Mouse (Mus musculus) hindbrain, embryonic 16.5 days (tissue): ENCODE data around the gene Erh. TPM values are rescaled to one million over a fixed set of nuclear protein-coding genes. Genes with fewer than 3 reads are reported as not detected.

ENCODE experiments used
- ATAC-seq: fragments of 200-750 bp; cut with Nextera tagmentation; 2 replicates; pipeline ENCODE4 v1.8.0; 2017; ENCODE audit warnings: moderate TSS enrichment, moderate library complexity
- H3K27ac ChIP-seq: fragments of 300-500 bp; sonication (generic); 2 replicates; pipeline ENCODE4 v1.5.1; 2014; ENCODE audit warnings: low read depth, mild to moderate bottlenecking, control low read depth, low read length, moderate library complexity
- H3K27me3 ChIP-seq: fragments of 300-500 bp; sonication (generic); replicated peaks from 2 replicates; pipeline ENCODE4 v1.6.1; 2014; ENCODE audit warnings: low read length; ENCODE audit not compliant: control insufficient read depth, insufficient read depth
- H3K36me3 ChIP-seq: fragments of 300-500 bp; sonication (generic); 2 replicates; pipeline ENCODE4 v1.6.1; 2014; ENCODE audit warnings: mild to moderate bottlenecking, low read length, moderate library complexity, mixed read lengths; ENCODE audit not compliant: control insufficient read depth, insufficient read depth
- H3K4me1 ChIP-seq: fragments of 300-500 bp; sonication (generic); 2 replicates; pipeline ENCODE4 v1.6.1; 2014; ENCODE audit warnings: low read depth, low read length; ENCODE audit not compliant: control insufficient read depth, insufficient read depth
- H3K4me2 ChIP-seq: fragments of 300-500 bp; sonication (generic); 2 replicates; pipeline ENCODE4 v1.6.1; 2014; ENCODE audit warnings: mild to moderate bottlenecking, low read length, control low read depth, moderate library complexity
- H3K4me3 ChIP-seq: fragments of 300-500 bp; sonication (generic); 2 replicates; pipeline ENCODE4 v1.5.1; 2014; ENCODE audit warnings: mild to moderate bottlenecking, low read length, control low read depth, moderate library complexity
- H3K9ac ChIP-seq: fragments of 300-500 bp; sonication (generic); 2 replicates; pipeline ENCODE4 v1.6.1; 2014; ENCODE audit warnings: low read depth, mild to moderate bottlenecking, control low read depth, low read length, moderate library complexity
- H3K9me3 ChIP-seq: fragments of 300-500 bp; sonication (generic); 2 replicates; pipeline ENCODE4 v1.6.1; 2014; ENCODE audit warnings: mild to moderate bottlenecking, low read length, moderate library complexity; ENCODE audit not compliant: control insufficient read depth
- WGBS: fragments of 180-500 bp; shearing (Covaris S2); extraction: QIAGEN DNeasy Blood & Tissue Kit; methylation state at CpG from one replicate; pipeline ENCODE4 v1.1.7; 2014; 5-methylcytosine and 5-hydroxymethylcytosine counted together
- polyA plus RNA-seq: library from polyadenylated mRNA; unstranded; fragments of >200 nt; fragmentation: Nextera tagmentation; extraction: Ambion mirVana; gene quantifications from 2 replicates; pipeline ENCODE4 v1.2.1, GENCODE M21; 2015

The Erh gene
- polyA plus RNA-seq, 1 experiment from 2014 or later: 251 TPM

- no peaks in the 10 kb centered on the region for H3K9me3 ChIP-seq
- peaks cover 20% of the 10 kb centered on the region for H3K36me3 ChIP-seq
- no peak overlapping the region for H3K27ac ChIP-seq
- no peaks in the 10 kb centered on the region for H3K4me1 ChIP-seq
- ATAC-seq: 0 out of 2 replicates have a peak, but pooled peaks have one; percentile 70
- no peak overlapping the region for H3K4me2 ChIP-seq
- H3K27me3 ChIP-seq: no peaks in the 10 kb centered on the region
- H3K4me3 ChIP-seq: no peak overlapping the region
- WGBS: 18% methylated on average over 3 of the region's 3 CpGs
- H3K9ac ChIP-seq: no peak overlapping the region
Observed at GRCm38 (mm10) chr12:80673170-80673569, 29.0 kb upstream of the Erh start.

- no peaks in the 10 kb centered on the region for H3K27me3 ChIP-seq
- no peak overlapping the region for H3K4me2 ChIP-seq
- H3K9ac ChIP-seq: no peak overlapping the region
- ATAC-seq: no peak
- H3K4me1 ChIP-seq: no peaks in the 10 kb centered on the region
- H3K9me3 ChIP-seq: no peaks in the 10 kb centered on the region
- WGBS: 90% methylated on average over 2 of the region's 2 CpGs
- H3K36me3 ChIP-seq: peaks cover 9% of the 10 kb centered on the region
- no peak overlapping the region for H3K4me3 ChIP-seq
- no peak overlapping the region for H3K27ac ChIP-seq
Observed at GRCm38 (mm10) chr12:80668391-80668790, 24.2 kb upstream of the Erh start.

GRCm38 (mm10) chr12:80663935-80664334 is 19.8 kb upstream of the Erh start:
- WGBS: 85% methylated on average over 2 of the region's 2 CpGs
- Histone ChIP-seq H3K9ac (no peak overlapping the region), H3K27ac (no peak overlapping the region), H3K27me3 (no peaks in the 10 kb centered on the region), H3K4me3 (no peak overlapping the region), H3K4me2 (no peak overlapping the region), H3K9me3 (no peaks in the 10 kb centered on the region), H3K36me3 (peaks cover 7% of the 10 kb centered on the region), H3K4me1 (no peaks in the 10 kb centered on the region)
- ATAC-seq: no peak

GRCm38 (mm10) chr12:80662322-80662721 is 18.2 kb upstream of the Erh start:
- 96% methylated on average over 10 of the region's 10 CpGs for WGBS
- Histone ChIP-seq H3K36me3 (peaks cover 7% of the 10 kb centered on the region), H3K9ac (no peak overlapping the region), H3K27me3 (no peaks in the 10 kb centered on the region), H3K27ac (no peak overlapping the region), H3K4me1 (no peaks in the 10 kb centered on the region), H3K4me3 (no peak overlapping the region), H3K4me2 (no peak overlapping the region), H3K9me3 (no peaks in the 10 kb centered on the region)
- no peak for ATAC-seq

GRCm38 (mm10) chr12:80658661-80659060 is 14.5 kb upstream of the Erh start:
- Histone ChIP-seq H3K4me3 (no peak overlapping the region), H3K4me2 (no peak overlapping the region), H3K27me3 (no peaks in the 10 kb centered on the region), H3K9ac (no peak overlapping the region), H3K36me3 (0 out of 2 replicates have a peak, but pooled peaks cover 2% of the 10 kb centered on the region), H3K9me3 (no peaks in the 10 kb centered on the region), H3K27ac (no peak overlapping the region), H3K4me1 (no peaks in the 10 kb centered on the region; the same call in 1 of the 2 replicates)
- 79% methylated on average over 6 of the region's 6 CpGs for WGBS
- no peak for ATAC-seq

- Histone ChIP-seq H3K36me3 (no peaks in the 10 kb centered on the region), H3K4me2 (no peak overlapping the region), H3K27ac (no peak overlapping the region), H3K27me3 (no peaks in the 10 kb centered on the region), H3K4me3 (no peak overlapping the region), H3K9me3 (no peaks in the 10 kb centered on the region), H3K9ac (no peak overlapping the region), H3K4me1 (no peaks in the 10 kb centered on the region; the same call in 1 of the 2 replicates)
- ATAC-seq: no peak
- WGBS: 90% methylated on average over 3 of the region's 3 CpGs
Observed at GRCm38 (mm10) chr12:80654659-80655025, 10.5 kb upstream of the Erh start.

GRCm38 (mm10) chr12:80653951-80654658 is 10.0 kb upstream of the Erh start:
- 85% methylated on average over 7 of the region's 7 CpGs for WGBS
- Histone ChIP-seq H3K9me3 (no peaks in the 10 kb centered on the region), H3K27me3 (no peaks in the 10 kb centered on the region), H3K4me3 (no peak overlapping the region), H3K9ac (no peak overlapping the region), H3K36me3 (no peaks in the 10 kb centered on the region), H3K4me2 (no peak overlapping the region), H3K27ac (no peak overlapping the region), H3K4me1 (no peaks in the 10 kb centered on the region; the same call in 1 of the 2 replicates)
- no peak for ATAC-seq

GRCm38 (mm10) chr12:80646377-80646776 is 2.2 kb upstream of the Erh start:
- 97% methylated on average over 3 of the region's 3 CpGs for WGBS
- Histone ChIP-seq H3K9ac (no peak overlapping the region), H3K4me2 (peak overlapping the region; percentile 32), H3K9me3 (no peaks in the 10 kb centered on the region), H3K36me3 (no peaks in the 10 kb centered on the region; the same call in 1 of the 2 replicates), H3K27me3 (no peaks in the 10 kb centered on the region), H3K27ac (no peak overlapping the region), H3K4me3 (no peak overlapping the region), H3K4me1 (peaks cover 41% of the 10 kb centered on the region)
- no peak for ATAC-seq

- peaks cover 2% of the 10 kb centered on the region; the same call in 1 of the 2 replicates for H3K36me3 ChIP-seq
- peaks cover 41% of the 10 kb centered on the region for H3K4me1 ChIP-seq
- peak overlapping the region; percentile 89 for H3K4me2 ChIP-seq
- H3K27me3 ChIP-seq: no peaks in the 10 kb centered on the region
- whole genome bisulfite sequencing: 6% methylated on average over 18 of the region's 18 CpGs
- no peak for ATAC-seq
- no peaks in the 10 kb centered on the region for H3K9me3 ChIP-seq
- peak overlapping the region; percentile 90 for H3K9ac ChIP-seq
- H3K4me3 ChIP-seq: peak overlapping the region; percentile 69
- peak overlapping the region; percentile 53 for H3K27ac ChIP-seq
Observed at GRCm38 (mm10) chr12:80644506-80644868, 346 bp upstream of the Erh start.
